Mouse (Mus musculus) kidney, embryonic 14.5 days (tissue): Measurements from ENCODE around the gene Gm20498. TPM values are rescaled to one million over a fixed set of nuclear protein-coding genes. Genes with fewer than 3 reads are reported as not detected.
"Not testable (repeated sequence)": the region's sequence is repeated elsewhere in the genome, so short reads cannot be mapped to it uniquely, and the experiment has no call there.

Experiments
- ATAC-seq: fragments of 200-750 bp; cut with Nextera tagmentation; 2 replicates; pipeline ENCODE4 v1.8.0; 2017; ENCODE audit warnings: moderate number of reproducible peaks, mild to moderate bottlenecking, moderate TSS enrichment, moderate library complexity; ENCODE audit not compliant: low FRiP score, low TSS enrichment
- H3K27ac ChIP-seq: fragments of 300-500 bp; sonication (generic); 2 replicates; pipeline ENCODE4 v1.5.1; 2014; ENCODE audit warnings: low read depth, mild to moderate bottlenecking, low read length, moderate library complexity, mixed read lengths
- H3K27me3 ChIP-seq: fragments of 300-500 bp; sonication (generic); 2 replicates; pipeline ENCODE4 v1.6.1; 2014; ENCODE audit warnings: mild to moderate bottlenecking, low read length; ENCODE audit not compliant: control insufficient read depth, insufficient read depth
- H3K36me3 ChIP-seq: fragments of 300-500 bp; sonication (generic); 2 replicates; pipeline ENCODE4 v1.6.1; 2014; ENCODE audit warnings: low read length, mixed read lengths; ENCODE audit not compliant: control insufficient read depth, insufficient read depth
- H3K4me1 ChIP-seq: fragments of 300-500 bp; sonication (generic); 2 replicates; pipeline ENCODE4 v1.6.1; 2014; ENCODE audit warnings: low read length, mixed read lengths; ENCODE audit not compliant: control insufficient read depth, insufficient read depth
- H3K4me2 ChIP-seq: fragments of 300-500 bp; sonication (generic); replicated peaks from 2 replicates; pipeline ENCODE4 v1.6.1; 2014; ENCODE audit warnings: low read depth, mild to moderate bottlenecking, low read length
- H3K4me3 ChIP-seq: fragments of 300-500 bp; sonication (generic); 2 replicates; pipeline ENCODE4 v1.5.1; 2014; ENCODE audit warnings: mild to moderate bottlenecking, low read length
- H3K9ac ChIP-seq: fragments of 300-500 bp; sonication (generic); 2 replicates; pipeline ENCODE4 v1.6.1; 2014; ENCODE audit warnings: low read depth, mild to moderate bottlenecking, low read length, moderate library complexity
- H3K9me3 ChIP-seq: fragments of 300-500 bp; sonication (generic); 2 replicates; pipeline ENCODE4 v1.6.1; 2016; ENCODE audit warnings: low read length; ENCODE audit not compliant: control insufficient read depth
- WGBS: fragments of 180-500 bp; shearing (Covaris S2); extraction: QIAGEN DNeasy Blood & Tissue Kit; methylation state at CpG from one replicate; pipeline ENCODE4 v1.1.7; 2014; 5-methylcytosine and 5-hydroxymethylcytosine counted together
- polyA plus RNA-seq: library from polyadenylated mRNA; unstranded; fragments of >200 nt; fragmentation: Nextera tagmentation; extraction: Ambion mirVana; gene quantifications from 2 replicates; pipeline ENCODE4 v1.2.1, GENCODE M21; 2014

The Gm20498 gene
- polyA plus RNA-seq, 1 experiment from 2014 or later, result 31.8 TPM

GRCm38 (mm10) chr12:81490491-81490890 lies 42.2 kb downstream of the Gm20498 start:
- WGBS, result 86% methylated on average over 5 of the region's 5 CpGs

GRCm38 (mm10) chr12:81485311-81485710 lies 47.4 kb downstream of the Gm20498 start:
- WGBS, result 51% methylated on average over 6 of the region's 6 CpGs
- no peaks in the 10 kb centered on the region for H3K36me3 ChIP-seq
- peak overlapping the region; percentile 56 for H3K4me3 ChIP-seq
- H3K4me1 ChIP-seq, result no peaks in the 10 kb centered on the region
- H3K9ac ChIP-seq, result peak overlapping the region; percentile 75; the same call in 1 of the 2 replicates
- ATAC-seq, result 0 out of 2 replicates have a peak, but pooled peaks have one; percentile 29
- H3K9me3 ChIP-seq, result no peaks in the 10 kb centered on the region
- H3K27me3 ChIP-seq, result no peaks in the 10 kb centered on the region
- peak overlapping the region; percentile 61 for H3K4me2 ChIP-seq
- no peak overlapping the region for H3K27ac ChIP-seq

More at GRCm38 (mm10) chr12:81490491-81490890, 42.2 kb downstream of the Gm20498 start:
- H3K27ac ChIP-seq, result no peak overlapping the region
- no peak overlapping the region for H3K4me2 ChIP-seq
- no peak overlapping the region for H3K9ac ChIP-seq
- no peak for ATAC-seq
- no peaks in the 10 kb centered on the region for H3K27me3 ChIP-seq
- no peaks in the 10 kb centered on the region for H3K36me3 ChIP-seq
- H3K9me3 ChIP-seq, result no peaks in the 10 kb centered on the region
- no peaks in the 10 kb centered on the region for H3K4me1 ChIP-seq
- H3K4me3 ChIP-seq, result no peak overlapping the region

DNA sequence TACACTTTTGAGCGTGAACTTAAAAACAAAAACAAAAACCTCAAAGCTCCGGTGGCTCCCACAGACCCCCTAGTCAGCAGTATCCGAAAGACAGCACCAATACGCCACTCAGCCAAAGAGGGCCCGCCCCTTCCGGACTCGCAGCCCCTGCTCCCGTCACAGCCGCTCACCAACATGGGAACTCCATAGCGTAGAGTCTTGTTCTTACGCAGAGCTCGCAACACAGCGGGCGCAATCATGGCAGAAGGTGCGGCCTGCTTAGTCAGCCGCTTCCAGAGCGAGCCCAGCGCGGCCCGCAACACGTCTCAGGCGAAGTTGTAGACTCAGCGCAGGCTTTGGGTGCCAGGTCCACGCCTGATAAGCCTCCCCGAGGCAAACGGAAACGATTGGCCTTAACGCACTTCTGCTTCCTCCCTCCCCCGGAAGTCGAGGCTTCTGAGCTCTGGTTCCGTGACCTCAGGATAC lies 47.9 kb downstream of the Gm20498 start, which contains the start of gene Cox16:
Cox16 (minus strand) TSS at position 401 of the 465 bp plus-strand sequence.
- WGBS, result under 1% methylated on average over 31 of the region's 31 CpGs
- peak; percentile 99 for ATAC-seq

DNA sequence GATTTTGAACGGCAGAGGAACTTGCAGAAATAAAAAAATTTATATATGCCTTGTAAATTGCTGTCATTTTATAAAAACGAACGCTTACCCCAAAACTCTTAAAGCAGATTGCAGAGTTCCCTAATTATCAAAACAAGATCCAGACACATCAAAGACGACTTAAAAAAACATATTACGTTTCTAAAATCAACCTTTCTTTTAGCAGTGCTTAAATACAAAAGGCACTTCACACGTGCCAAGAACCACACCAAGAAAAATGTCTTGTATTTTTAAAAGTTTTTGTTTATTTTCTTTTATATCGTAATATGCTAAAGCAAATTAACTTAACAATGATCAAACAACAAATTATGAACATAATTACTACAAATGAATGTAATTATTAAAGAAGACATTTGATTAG lies 48.5 kb downstream of the Gm20498 start:
- Histone ChIP-seq H3K36me3 (no peaks in the 10 kb centered on the region; the same call in 1 of the 2 replicates), H3K4me1 (no peaks in the 10 kb centered on the region), H3K9me3 (no peaks in the 10 kb centered on the region), H3K4me2 (peak overlapping the region; percentile 61), H3K4me3 (peak overlapping the region; percentile 56), H3K27ac (peak overlapping the region; percentile 83; the same call in 1 of the 2 replicates), H3K9ac (peak overlapping the region; percentile 75; the same call in 1 of the 2 replicates), H3K27me3 (no peaks in the 10 kb centered on the region)
- 2% methylated on average over 7 of the region's 7 CpGs for WGBS
- ATAC-seq, result no peak

More for the DNA sequence above, 47.9 kb downstream of the Gm20498 start, which contains the start of gene Cox16:
- no peaks in the 10 kb centered on the region for H3K27me3 ChIP-seq
- no peaks in the 10 kb centered on the region for H3K9me3 ChIP-seq
- peak within 1 kb of the TSS; percentile 75 for H3K9ac ChIP-seq
- H3K36me3 ChIP-seq, result no peaks in the 10 kb centered on the region; the same call in 1 of the 2 replicates
- H3K27ac ChIP-seq, result peak within 1 kb of the TSS; percentile 83
- no peaks in the 10 kb centered on the region for H3K4me1 ChIP-seq
- peak within 1 kb of the TSS; percentile 56 for H3K4me3 ChIP-seq
- H3K4me2 ChIP-seq, result peak within 1 kb of the TSS; percentile 61

- H3K9me3 ChIP-seq, result no peaks in the 10 kb centered on the region
- WGBS, result 41% methylated on average over 17 of the region's 17 CpGs
- peak overlapping the region; percentile 61 for H3K4me2 ChIP-seq
- H3K27ac ChIP-seq, result no peak overlapping the region
- H3K4me3 ChIP-seq, result peak overlapping the region; percentile 56
- no peak for ATAC-seq
- H3K9ac ChIP-seq, result peak overlapping the region; percentile 15; the same call in 1 of the 2 replicates
- H3K27me3 ChIP-seq, result no peaks in the 10 kb centered on the region
- H3K36me3 ChIP-seq, result no peaks in the 10 kb centered on the region; the same call in 1 of the 2 replicates
- H3K4me1 ChIP-seq, result no peaks in the 10 kb centered on the region
Observed at GRCm38 (mm10) chr12:81483656-81484055, 49.0 kb downstream of the Gm20498 start.

DNA sequence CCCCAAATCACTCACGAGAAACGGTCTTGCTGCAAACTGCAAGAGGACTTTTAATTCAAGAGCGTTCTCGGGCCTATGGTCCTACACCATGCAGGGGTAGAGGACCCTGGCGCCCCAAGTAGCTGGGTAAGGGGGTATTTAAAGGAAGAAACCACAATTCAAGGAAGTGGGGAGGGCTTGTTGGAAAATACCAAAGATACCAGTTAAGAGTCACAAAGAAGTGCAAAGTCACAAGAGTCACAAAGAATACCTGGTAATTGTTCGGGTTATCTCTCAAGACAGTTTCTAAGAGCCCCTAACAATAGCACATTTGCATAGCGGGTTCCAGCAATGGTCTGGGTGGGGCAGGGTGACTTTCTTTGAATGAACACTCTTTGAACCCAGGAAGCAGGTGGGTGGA lies 73.7 kb downstream of the Gm20498 start:
- not testable (repeated sequence) for H3K4me3 ChIP-seq, H3K27me3 ChIP-seq, H3K9ac ChIP-seq, ATAC-seq, H3K27ac ChIP-seq, H3K4me2 ChIP-seq, H3K4me1 ChIP-seq, H3K36me3 ChIP-seq, H3K9me3 ChIP-seq
- 95% methylated on average over 7 of the region's 7 CpGs for WGBS

GRCm38 (mm10) chr12:81438985-81439384 lies 93.7 kb downstream of the Gm20498 start:
- H3K27ac ChIP-seq, H3K36me3 ChIP-seq, H3K4me3 ChIP-seq, H3K9me3 ChIP-seq, H3K9ac ChIP-seq, H3K4me1 ChIP-seq, H3K4me2 ChIP-seq, H3K27me3 ChIP-seq, ATAC-seq: not testable (repeated sequence)
- WGBS, result 94% methylated on average over 9 of the region's 9 CpGs

DNA sequence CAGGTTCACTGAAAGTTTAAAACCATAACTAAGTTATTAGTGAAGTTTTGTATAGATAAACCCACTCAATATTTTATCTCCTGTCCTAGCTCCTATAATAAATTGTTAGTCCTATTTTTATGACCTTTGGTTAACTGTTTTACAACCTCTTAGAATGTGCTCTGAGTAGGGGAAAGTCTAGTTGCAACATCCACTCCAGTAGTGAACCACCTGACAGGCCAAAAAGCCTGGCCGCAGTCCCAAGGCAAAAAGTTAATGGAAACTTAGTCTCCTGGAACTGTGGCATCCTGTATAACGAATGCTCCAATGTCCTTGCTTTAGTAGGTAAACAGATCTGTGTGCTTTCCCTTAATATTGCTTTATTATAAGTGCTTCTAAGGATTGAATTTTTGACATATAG lies 97.9 kb downstream of the Gm20498 start:
- ATAC-seq, H3K27me3 ChIP-seq, H3K4me2 ChIP-seq, H3K9ac ChIP-seq, H3K4me1 ChIP-seq, H3K36me3 ChIP-seq, H3K9me3 ChIP-seq, H3K4me3 ChIP-seq, H3K27ac ChIP-seq: not testable (repeated sequence)
- WGBS, result 64% methylated on average over 2 of the region's 2 CpGs

DNA sequence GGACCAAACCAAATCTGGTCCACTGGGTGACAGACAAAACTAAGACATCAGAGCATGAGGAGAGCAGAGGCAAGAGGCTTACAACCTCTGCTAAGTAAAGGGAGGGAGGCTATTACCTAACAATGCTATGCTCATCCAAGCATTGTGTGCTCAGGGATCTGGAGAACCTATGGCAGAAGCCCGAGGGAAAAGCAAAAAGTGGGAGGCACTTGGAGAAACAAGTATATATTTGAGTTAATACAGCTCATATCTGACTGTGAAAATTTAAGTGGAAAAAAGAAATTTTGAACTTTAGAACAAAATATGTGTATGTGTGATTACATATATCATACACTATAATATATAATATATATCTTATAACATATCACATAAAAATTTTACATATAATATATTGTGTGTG lies 110.9 kb downstream of the Gm20498 start, which contains the start of gene Adam4:
Adam4 (minus strand) TSS at position 101 of the 400 bp plus-strand sequence.
- Histone ChIP-seq H3K9ac (no peak within 1 kb of the TSS), H3K27me3 (no peaks in the 10 kb centered on the region), H3K36me3 (no peaks in the 10 kb centered on the region), H3K4me1 (no peaks in the 10 kb centered on the region), H3K4me3 (no peak within 1 kb of the TSS), H3K27ac (no peak within 1 kb of the TSS), H3K9me3 (peaks cover 18% of the 10 kb centered on the region), H3K4me2 (no peak within 1 kb of the TSS)
- 85% methylated on average over 1 of the region's 1 CpGs for WGBS
- ATAC-seq, result no peak
